Mouse (Mus musculus): Measurements from ENCODE around the gene Krt71. TPM values are rescaled to one million over a fixed set of nuclear protein-coding genes. Genes with fewer than 3 reads are reported as not detected.
A peak's percentile ranks its signal among the peaks of the same experiment; 100 is the strongest.

Gene Krt71
- not detected in 2 replicates for polyA plus RNA-seq (2016; fragmentation: Nextera tagmentation; extraction: Ambion mirVana)

GRCm38 (mm10) chr15:101742711-101743110 lies at the start of gene Krt71:
Gene Krt71 (minus strand): TSS chr15:101743109.
- no peak within 1 kb of the TSS for H3K27ac ChIP-seq (replicated peaks)
- no peak for DNase-seq (ENCODE audit: low spot score)
- no peaks in the 10 kb centered on the region for H3K4me1 ChIP-seq
- H3K36me3 ChIP-seq (replicated peaks): no peaks in the 10 kb centered on the region
- WGBS: 55% methylated on average over 14 of the region's 14 CpGs
- no peaks in the 10 kb centered on the region for H3K9me3 ChIP-seq
- H3K4me3 ChIP-seq: no peak within 1 kb of the TSS
- peaks cover 10% of the 10 kb centered on the region for H3K27me3 ChIP-seq (replicated peaks; ENCODE audit: low read depth, poor library complexity, severe bottlenecking)

- WGBS: 37% methylated on average over 3 of the region's 3 CpGs
- no peak for DNase-seq (ENCODE audit: low spot score)
These were observed 48.0 kb upstream of the Krt71 start for GRCm38 (mm10) chr15:101790867-101791266.

GRCm38 (mm10) chr15:101786360-101786759 lies 43.5 kb upstream of the Krt71 start, which contains the start of gene Krt72:
Gene Krt72 (minus strand): TSS chr15:101786460.
- 90% methylated on average over 18 of the region's 18 CpGs for WGBS
- DNase-seq (ENCODE audit: low spot score): no peak
- Histone ChIP-seq H3K27me3 (replicated peaks; ENCODE audit: low read depth, poor library complexity, severe bottlenecking) (no peaks in the 10 kb centered on the region), H3K4me3 (no peak within 1 kb of the TSS), H3K36me3 (replicated peaks) (no peaks in the 10 kb centered on the region), H3K4me1 (no peaks in the 10 kb centered on the region), H3K27ac (replicated peaks) (no peak within 1 kb of the TSS), H3K9me3 (no peaks in the 10 kb centered on the region)

More at GRCm38 (mm10) chr15:101790867-101791266, 48.0 kb upstream of the Krt71 start:
- Histone ChIP-seq H3K4me3 (no peak overlapping the region), H3K4me1 (no peaks in the 10 kb centered on the region), H3K36me3 (replicated peaks) (no peaks in the 10 kb centered on the region), H3K27ac (replicated peaks) (no peak overlapping the region), H3K9me3 (no peaks in the 10 kb centered on the region), H3K27me3 (replicated peaks; ENCODE audit: low read depth, poor library complexity, severe bottlenecking) (0 out of 2 replicates have a peak, but pooled peaks cover 4% of the 10 kb centered on the region)

GRCm38 (mm10) chr15:101773420-101773819 lies 30.5 kb upstream of the Krt71 start:
- WGBS: 87% methylated on average over 10 of the region's 10 CpGs
- Histone ChIP-seq H3K27me3 (replicated peaks; ENCODE audit: low read depth, poor library complexity, severe bottlenecking) (no peaks in the 10 kb centered on the region), H3K4me1 (peaks cover 15% of the 10 kb centered on the region; the same call in 1 of the 2 replicates), H3K36me3 (replicated peaks) (no peaks in the 10 kb centered on the region), H3K9me3 (no peaks in the 10 kb centered on the region), H3K4me3 (no peak overlapping the region), H3K27ac (replicated peaks) (no peak overlapping the region)
- no peak for DNase-seq (ENCODE audit: low spot score)

GRCm38 (mm10) chr15:101772711-101773081 lies 29.8 kb upstream of the Krt71 start:
- Histone ChIP-seq H3K27me3 (replicated peaks; ENCODE audit: low read depth, poor library complexity, severe bottlenecking) (no peaks in the 10 kb centered on the region), H3K9me3 (no peaks in the 10 kb centered on the region), H3K27ac (replicated peaks) (peak overlapping the region; percentile 76), H3K36me3 (replicated peaks) (no peaks in the 10 kb centered on the region), H3K4me3 (0 out of 2 replicates have a peak overlapping the region, but pooled peaks have one; percentile 11), H3K4me1 (peaks cover 17% of the 10 kb centered on the region; the same call in 1 of the 2 replicates)
- peak; percentile 89 for DNase-seq (ENCODE audit: low spot score)
- WGBS: 10% methylated on average over 5 of the region's 5 CpGs

GRCm38 (mm10) chr15:101772080-101772710 lies 29.3 kb upstream of the Krt71 start:
- H3K9me3 ChIP-seq: no peaks in the 10 kb centered on the region
- 66% methylated on average over 5 of the region's 5 CpGs for WGBS
- DNase-seq (ENCODE audit: low spot score): peak; percentile 36
- H3K27me3 ChIP-seq (replicated peaks; ENCODE audit: low read depth, poor library complexity, severe bottlenecking): no peaks in the 10 kb centered on the region
- H3K36me3 ChIP-seq (replicated peaks): no peaks in the 10 kb centered on the region
- 0 out of 2 replicates have a peak overlapping the region, but pooled peaks have one; percentile 11 for H3K4me3 ChIP-seq
- H3K27ac ChIP-seq (replicated peaks): peak overlapping the region; percentile 76
- H3K4me1 ChIP-seq: peaks cover 17% of the 10 kb centered on the region; the same call in 1 of the 2 replicates

GRCm38 (mm10) chr15:101770226-101770625 lies 27.3 kb upstream of the Krt71 start:
- DNase-seq (ENCODE audit: low spot score): peak; percentile 30
- H3K9me3 ChIP-seq: no peaks in the 10 kb centered on the region
- peaks cover 17% of the 10 kb centered on the region; the same call in 1 of the 2 replicates for H3K4me1 ChIP-seq
- H3K4me3 ChIP-seq: no peak overlapping the region
- H3K27ac ChIP-seq (replicated peaks): peak overlapping the region; percentile 51; the same call in 1 of the 2 replicates
- no peaks in the 10 kb centered on the region for H3K27me3 ChIP-seq (replicated peaks; ENCODE audit: low read depth, poor library complexity, severe bottlenecking)
- WGBS: 56% methylated on average over 8 of the region's 8 CpGs
- no peaks in the 10 kb centered on the region for H3K36me3 ChIP-seq (replicated peaks)

GRCm38 (mm10) chr15:101737786-101738185 lies 5.1 kb downstream of the Krt71 start:
- Histone ChIP-seq H3K9me3 (no peaks in the 10 kb centered on the region), H3K27me3 (replicated peaks; ENCODE audit: low read depth, poor library complexity, severe bottlenecking) (peaks cover 3% of the 10 kb centered on the region), H3K4me1 (no peaks in the 10 kb centered on the region), H3K27ac (replicated peaks) (no peak overlapping the region), H3K36me3 (replicated peaks) (no peaks in the 10 kb centered on the region), H3K4me3 (no peak overlapping the region)
- no peak for DNase-seq (ENCODE audit: low spot score)
- WGBS: 79% methylated on average over 7 of the region's 7 CpGs

- H3K4me1 ChIP-seq: no peaks in the 10 kb centered on the region
- H3K9me3 ChIP-seq: no peaks in the 10 kb centered on the region
- no peaks in the 10 kb centered on the region for H3K27me3 ChIP-seq (replicated peaks; ENCODE audit: low read depth, poor library complexity, severe bottlenecking)
- no peak overlapping the region for H3K27ac ChIP-seq (replicated peaks)
- H3K4me3 ChIP-seq: no peak overlapping the region
- no peak for DNase-seq (ENCODE audit: low spot score)
- H3K36me3 ChIP-seq (replicated peaks): no peaks in the 10 kb centered on the region
These were observed 12.3 kb downstream of the Krt71 start for GRCm38 (mm10) chr15:101730653-101731052.

- no peak overlapping the region for H3K4me3 ChIP-seq
- H3K36me3 ChIP-seq (replicated peaks): no peaks in the 10 kb centered on the region
- no peak overlapping the region for H3K27ac ChIP-seq (replicated peaks)
- H3K9me3 ChIP-seq: no peaks in the 10 kb centered on the region
- WGBS: 73% methylated on average over 5 of the region's 5 CpGs
- H3K27me3 ChIP-seq (replicated peaks; ENCODE audit: low read depth, poor library complexity, severe bottlenecking): no peaks in the 10 kb centered on the region
- H3K4me1 ChIP-seq: no peaks in the 10 kb centered on the region
- DNase-seq (ENCODE audit: low spot score): no peak
These were observed 18.2 kb downstream of the Krt71 start for GRCm38 (mm10) chr15:101724686-101725085.

- 76% methylated on average over 3 of the region's 3 CpGs for WGBS
- Histone ChIP-seq H3K9me3 (no peaks in the 10 kb centered on the region), H3K36me3 (replicated peaks) (no peaks in the 10 kb centered on the region), H3K4me3 (no peak overlapping the region), H3K27ac (replicated peaks) (no peak overlapping the region), H3K4me1 (peaks cover 18% of the 10 kb centered on the region; the same call in 1 of the 2 replicates), H3K27me3 (replicated peaks; ENCODE audit: low read depth, poor library complexity, severe bottlenecking) (no peaks in the 10 kb centered on the region)
- DNase-seq (ENCODE audit: low spot score): no peak
These were observed 27.1 kb downstream of the Krt71 start for GRCm38 (mm10) chr15:101715831-101716230.

GRCm38 (mm10) chr15:101714356-101714755 lies 28.6 kb downstream of the Krt71 start:
- no peak overlapping the region; the same call in none of the 2 replicates for H3K27ac ChIP-seq (replicated peaks)

GRCm38 (mm10) chr15:101713731-101714130 lies 29.2 kb downstream of the Krt71 start:
- DNase-seq (ENCODE audit: low spot score): no peak
- Histone ChIP-seq H3K27ac (replicated peaks) (no peak overlapping the region; the same call in 1 of the 2 replicates), H3K27me3 (replicated peaks; ENCODE audit: low read depth, poor library complexity, severe bottlenecking) (no peaks in the 10 kb centered on the region), H3K9me3 (no peaks in the 10 kb centered on the region), H3K36me3 (replicated peaks) (no peaks in the 10 kb centered on the region), H3K4me3 (no peak overlapping the region), H3K4me1 (peaks cover 18% of the 10 kb centered on the region; the same call in 1 of the 2 replicates)
- WGBS: 76% methylated on average over 8 of the region's 8 CpGs

More at GRCm38 (mm10) chr15:101714356-101714755, 28.6 kb downstream of the Krt71 start:
- WGBS: 79% methylated on average over 5 of the region's 5 CpGs
- no peak for DNase-seq (ENCODE audit: low spot score)
- H3K36me3 ChIP-seq (replicated peaks): no peaks in the 10 kb centered on the region
- H3K4me1 ChIP-seq: peaks cover 18% of the 10 kb centered on the region; the same call in 1 of the 2 replicates
- no peak overlapping the region for H3K4me3 ChIP-seq
- H3K27me3 ChIP-seq (replicated peaks; ENCODE audit: low read depth, poor library complexity, severe bottlenecking): no peaks in the 10 kb centered on the region
- H3K9me3 ChIP-seq: no peaks in the 10 kb centered on the region

Data from embryonic facial prominence, embryonic 10.5 days (tissue).